Mouse (Mus musculus) stomach, postnatal 0 days (tissue): ENCODE data around the gene Zfp511.

Source experiments
- CTCF ChIP-seq: IDR thresholded peaks from 2 replicates; pipeline ENCODE4 v1.5.1; 2016; ENCODE audit warnings: antibody characterized with exemption, low read depth, mild to moderate bottlenecking, moderate library complexity
- EP300 ChIP-seq: optimal IDR thresholded peaks from 2 replicates; pipeline ENCODE3; 2016; ENCODE audit warnings: antibody characterized with exemption

- no peak for TF ChIP-seq CTCF
- TF ChIP-seq EP300, result no peak
Observed at GRCm38 (mm10) chr7:140049115-140049689, 13.0 kb downstream of the Zfp511 start.
